Mouse (Mus musculus) liver, embryonic 14.5 days (tissue): ENCODE data around the gene Cct3. TPM values are rescaled to one million over a fixed set of nuclear protein-coding genes. Genes with fewer than 3 reads are reported as not detected.

ENCODE experiments used
- ATAC-seq: fragments of 200-750 bp; cut with Nextera tagmentation; 2 replicates; pipeline ENCODE4 v1.8.0; 2017; ENCODE audit warnings: moderate number of reproducible peaks, mild to moderate bottlenecking, moderate library complexity; ENCODE audit not compliant: insufficient read depth
- DNase-seq, 3 experiments: peaks; one replicate each; pipeline ENCODE4 v3.0.0-alpha.2; 2012 to 2013; ENCODE audit warnings: low read depth in 3 of 3, low spot score in 3 of 3
- H3K27ac ChIP-seq: fragments of 300-500 bp; sonication (generic); 2 replicates; pipeline ENCODE4 v1.5.1; 2014; ENCODE audit warnings: moderate library complexity, mild to moderate bottlenecking, control low read depth, inconsistent platforms
- H3K27me3 ChIP-seq: fragments of 300-500 bp; sonication (generic); 2 replicates; pipeline ENCODE4 v1.6.1; 2014; ENCODE audit warnings: mild to moderate bottlenecking, low read length, moderate library complexity; ENCODE audit not compliant: control insufficient read depth, insufficient read depth
- H3K36me3 ChIP-seq: fragments of 300-500 bp; sonication (generic); replicated peaks from 2 replicates; pipeline ENCODE4 v1.6.1; 2014; ENCODE audit warnings: low read depth; ENCODE audit not compliant: control insufficient read depth, insufficient read depth
- H3K4me1 ChIP-seq, 2 experiments: fragments of 200-500 bp in 1 of 2; fragments of 300-500 bp in 1 of 2; sonication (generic) in 1 of 2; replicated peaks; 2 replicates each; pipeline ENCODE4 v1.6.1; 2012 to 2014; ENCODE audit warnings: antibody characterized with exemption in 1 of 2, inconsistent platforms in 1 of 2, low read length in 1 of 2; ENCODE audit not compliant: control insufficient read depth in 2 of 2, insufficient read depth in 2 of 2
- H3K4me2 ChIP-seq: fragments of 300-500 bp; sonication (generic); 2 replicates; pipeline ENCODE4 v1.6.1; 2014; ENCODE audit warnings: low read depth, mild to moderate bottlenecking, control low read depth, moderate library complexity
- H3K4me3 ChIP-seq, 2 experiments: fragments of 200-500 bp in 1 of 2; fragments of 300-500 bp in 1 of 2; sonication (generic) in 1 of 2; 2 replicates each; pipeline ENCODE4 v1.5.1; 2012 to 2014; ENCODE audit warnings: low read depth in 2 of 2, low read length in 2 of 2, mild to moderate bottlenecking in 2 of 2, control low read depth in 1 of 2, inconsistent platforms in 1 of 2, moderate library complexity in 1 of 2; ENCODE audit not compliant: insufficient read depth in 1 of 2
- H3K9ac ChIP-seq: fragments of 300-500 bp; sonication (generic); replicated peaks from 2 replicates; pipeline ENCODE4 v1.6.1; 2014; ENCODE audit warnings: mild to moderate bottlenecking, control low read depth, moderate library complexity
- H3K9me3 ChIP-seq: fragments of 300-500 bp; sonication (generic); 2 replicates; pipeline ENCODE4 v1.6.1; 2016; ENCODE audit warnings: low read length, mixed read lengths; ENCODE audit not compliant: control insufficient read depth
- CTCF ChIP-seq: IDR thresholded peaks from 2 replicates; pipeline ENCODE4 v1.5.1; 2016; ENCODE audit warnings: antibody characterized with exemption, low read depth, control low read depth
- EP300 ChIP-seq: IDR thresholded peaks from 2 replicates; pipeline ENCODE4 v1.6.1; 2016; ENCODE audit warnings: antibody characterized with exemption, low read depth
- WGBS: fragments of 180-500 bp; shearing (Covaris S2); extraction: QIAGEN DNeasy Blood & Tissue Kit; methylation state at CpG from one replicate; pipeline ENCODE4 v1.1.7; 2014; ENCODE audit not compliant: insufficient replicate concordance; 5-methylcytosine and 5-hydroxymethylcytosine counted together
- polyA plus RNA-seq, 2 experiments: library from polyadenylated mRNA; depleted of rRNA in 1 of 2; stranded (reverse) in 1 of 2; unstranded in 1 of 2; fragments of >200 nt; fragmentation: Nextera tagmentation in 1 of 2; extraction: Ambion mirVana in 1 of 2; gene quantifications; 2 replicates each; pipeline versions ENCODE4 v1.2.1 to v1.2.3; 2012 to 2014

Cct3 gene
- polyA plus RNA-seq, 2 experiments, result 179 to 269 TPM

DNA sequence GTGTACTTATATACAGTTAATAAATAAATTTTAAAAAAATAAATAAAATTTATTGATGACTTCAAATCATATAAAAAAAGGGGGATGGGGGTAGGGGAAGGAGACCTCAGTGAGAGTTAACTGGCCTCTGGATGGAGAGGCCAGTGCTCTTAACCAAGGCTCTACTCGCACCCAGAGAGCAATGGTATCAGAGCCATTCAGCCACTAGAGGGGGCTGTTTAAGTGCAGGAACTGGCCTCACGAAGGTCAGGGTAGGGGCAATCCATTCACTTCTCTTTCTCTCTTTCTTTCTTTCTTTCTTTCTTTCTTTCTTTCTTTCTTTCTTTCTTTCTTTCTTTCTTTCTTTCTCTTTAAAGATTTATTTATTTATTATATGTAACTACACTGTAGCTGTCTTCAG is 34.4 kb downstream of the Cct3 start:
- DNase-seq (peak; percentile 56 to 60 (median 57)), ATAC-seq (no peak)
- WGBS, result 15% methylated on average over 2 of the region's 2 CpGs
- H3K4me1 ChIP-seq, result peaks cover 11 to 14% of the 10 kb centered on the region in 2 experiments
- TF ChIP-seq EP300, result no peak
- TF ChIP-seq CTCF, result peak; percentile 91
- no peak overlapping the region for H3K4me3 ChIP-seq
- H3K36me3 ChIP-seq, result no peaks in the 10 kb centered on the region
- H3K27me3 ChIP-seq, result no peaks in the 10 kb centered on the region
- no peak overlapping the region for H3K4me2 ChIP-seq
- H3K27ac ChIP-seq, result no peak overlapping the region
- no peak overlapping the region for H3K9ac ChIP-seq
- H3K9me3 ChIP-seq, result no peaks in the 10 kb centered on the region

DNA sequence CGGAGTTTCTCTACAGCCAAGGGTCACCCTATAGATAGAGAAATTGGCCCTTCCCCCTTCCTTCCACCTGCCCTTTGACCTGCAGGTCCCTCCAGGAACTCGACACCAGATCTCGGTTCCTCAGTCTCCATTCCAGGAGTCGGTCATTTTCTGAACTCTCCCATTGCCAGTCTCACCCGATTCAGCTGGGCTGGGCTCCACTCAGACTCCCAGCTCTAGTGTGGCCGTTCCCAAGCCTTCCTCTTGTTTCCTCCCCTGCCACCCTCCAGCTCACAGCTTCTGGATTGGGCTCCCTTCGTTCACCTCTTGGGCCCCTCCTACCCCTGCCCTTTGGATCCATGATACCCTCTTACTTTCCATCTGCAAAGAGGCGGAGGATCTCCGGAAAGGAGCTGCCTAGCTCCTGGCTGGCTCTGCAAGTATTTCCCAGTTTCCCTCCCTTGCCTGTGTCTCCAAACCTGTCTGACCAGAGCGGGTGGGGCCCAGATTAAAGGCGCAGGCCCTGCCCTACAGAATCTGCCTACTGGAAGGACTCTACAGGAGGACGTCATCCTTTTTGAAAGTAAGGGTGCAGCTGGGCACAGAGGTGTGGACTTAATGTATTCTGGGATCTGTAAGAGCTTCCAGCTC is 37.2 kb downstream of the Cct3 start:
- TF ChIP-seq CTCF (no peak), EP300 (no peak)
- Histone ChIP-seq H3K4me3 (peak overlapping the region in 1 of 2 experiments; percentile 78; a peak in 2 of 4 replicates), H3K9me3 (no peaks in the 10 kb centered on the region), H3K27ac (peak overlapping the region; percentile 97), H3K36me3 (no peaks in the 10 kb centered on the region), H3K9ac (peak overlapping the region; percentile 86), H3K4me1 (peaks cover 32% of the 10 kb centered on the region in 2 experiments), H3K4me2 (peak overlapping the region; percentile 94), H3K27me3 (no peaks in the 10 kb centered on the region)
- DNase-seq (peak in 1 of 3 experiments; percentile 47), ATAC-seq (no peak)
- WGBS, result 54% methylated on average over 12 of the region's 12 CpGs

DNA sequence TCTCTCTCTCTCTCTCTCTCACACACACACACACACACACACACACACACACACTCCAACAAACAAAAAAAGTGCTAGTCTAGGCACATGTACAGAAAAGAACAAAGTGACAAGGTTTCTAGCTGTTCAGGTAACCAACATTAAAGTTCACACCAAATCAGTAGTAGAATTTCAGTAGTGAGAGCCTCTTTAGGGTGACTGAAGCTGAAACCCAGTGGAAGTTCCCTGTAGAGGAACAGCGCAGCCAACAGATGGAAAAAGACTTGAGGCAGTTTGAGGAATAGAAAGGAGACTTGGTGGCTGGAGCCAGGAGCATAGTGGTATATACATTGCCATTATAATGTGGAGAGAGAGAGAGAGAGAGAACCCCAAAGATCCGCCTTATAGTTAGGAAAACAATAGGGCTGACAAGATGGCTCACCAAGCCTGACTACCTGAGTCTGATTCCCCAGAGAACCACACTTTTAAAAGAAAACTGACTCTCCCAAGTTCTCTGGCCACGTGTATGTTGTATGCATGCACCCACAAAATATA is 38.1 kb downstream of the Cct3 start:
- ATAC-seq (no peak), DNase-seq (no peak)
- H3K4me1 ChIP-seq, result peaks cover 35 to 37% of the 10 kb centered on the region in 2 experiments
- peak overlapping the region; percentile 94 for H3K4me2 ChIP-seq
- no peak for TF ChIP-seq EP300
- TF ChIP-seq CTCF, result no peak
- H3K27ac ChIP-seq, result peak overlapping the region; percentile 97
- H3K27me3 ChIP-seq, result no peaks in the 10 kb centered on the region
- no peaks in the 10 kb centered on the region for H3K9me3 ChIP-seq
- H3K9ac ChIP-seq, result peak overlapping the region; percentile 86
- H3K36me3 ChIP-seq, result no peaks in the 10 kb centered on the region
- peak overlapping the region; percentile 78 to 88 for H3K4me3 ChIP-seq
- 18% methylated on average over 3 of the region's 3 CpGs for WGBS

DNA sequence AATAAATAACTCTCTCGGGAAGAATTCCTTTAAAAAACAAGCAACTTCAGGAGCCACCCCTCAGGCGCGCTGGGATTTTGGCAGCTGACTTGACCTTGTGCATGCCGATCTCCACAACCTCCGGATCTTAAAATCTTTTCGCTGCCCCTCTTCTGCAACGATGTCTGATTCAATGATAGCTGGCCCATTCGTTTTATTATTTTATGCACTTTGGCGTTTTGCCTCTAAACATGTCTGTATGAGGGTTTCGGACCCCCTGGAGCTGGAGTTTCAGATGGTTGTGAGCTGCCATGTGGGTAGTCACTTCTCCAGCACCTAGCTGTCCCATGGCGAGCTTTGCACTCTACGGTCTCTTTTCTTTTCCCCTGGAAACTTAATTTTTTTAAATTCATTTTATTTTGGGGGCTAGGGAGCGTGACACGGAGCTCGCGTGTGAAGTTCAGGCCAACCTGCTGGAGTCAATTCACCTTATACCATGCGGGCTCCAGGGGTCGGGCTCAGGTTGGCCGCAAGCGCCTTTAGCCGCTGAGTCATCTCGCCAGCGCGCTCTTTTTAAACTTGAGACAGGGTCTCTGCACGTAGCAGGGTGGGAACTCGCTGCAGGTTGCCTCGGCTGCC is 38.6 kb downstream of the Cct3 start:
- no peaks in the 10 kb centered on the region for H3K9me3 ChIP-seq
- peak overlapping the region; percentile 86 for H3K9ac ChIP-seq
- H3K4me1 ChIP-seq, result peaks cover 37 to 38% of the 10 kb centered on the region in 2 experiments
- H3K36me3 ChIP-seq, result no peaks in the 10 kb centered on the region
- DNase-seq, result no peak
- peak overlapping the region; percentile 94 for H3K4me2 ChIP-seq
- H3K27ac ChIP-seq, result peak overlapping the region; percentile 97
- peak; percentile 42 for ATAC-seq
- under 1% methylated on average over 27 of the region's 27 CpGs for WGBS
- peak overlapping the region; percentile 78 to 88 for H3K4me3 ChIP-seq
- H3K27me3 ChIP-seq, result no peaks in the 10 kb centered on the region
- TF ChIP-seq EP300, result no peak
- TF ChIP-seq CTCF, result peak; percentile 28; the same call in 1 of the 2 replicates
